Comparison of ENCODE assay signal across 9 mouse cellular contexts in genomic region chr2:153442720-153443119, GRCm38 (mm10). TPM values are rescaled to one million over a fixed set of nuclear protein-coding genes. Genes with fewer than 3 reads are reported as not detected.
A peak's percentile ranks its signal among the peaks of the same experiment; 100 is the strongest.
DNase-seq lines count a peak whose midpoint lies in the region; ATAC-seq and TF ChIP-seq lines count a peak whose summit lies in the region.
"Had no signal": no experiment of that assay in that cellular context is flagged by ENCODE, and none has a peak within 500 bp of the region (broad histone marks: within the 10 kb centered on the region; RNA-seq: fewer than 3 reads in every experiment).

No protein-coding gene starts in this region.

- H3K27me3 ChIP-seq in kidney, embryonic 16.5 days (ENCODE audit: insufficient read depth, low read length): no peaks in the 10 kb centered on the region
- no peaks in the 10 kb centered on the region for H3K27me3 ChIP-seq in kidney, adult 2 months (replicated peaks; ENCODE audit: control insufficient read depth, insufficient read depth, low read length)
- no peaks in the 10 kb centered on the region for H3K27me3 ChIP-seq in embryonic facial prominence, embryonic 12.5 days
- H3K27me3 ChIP-seq in intestine, embryonic 16.5 days (replicated peaks; ENCODE audit: control insufficient read depth, insufficient read depth, low read length): no peaks in the 10 kb centered on the region
- H3K27me3 ChIP-seq in neural tube, embryonic 12.5 days (replicated peaks): no peaks in the 10 kb centered on the region

- peak overlapping the region; percentile 92 for H3K9ac ChIP-seq in kidney, embryonic 16.5 days (replicated peaks; ENCODE audit: low read length)
- peak overlapping the region; percentile 90 for H3K9ac ChIP-seq in embryonic facial prominence, embryonic 12.5 days
- peak overlapping the region; percentile 97 for H3K9ac ChIP-seq in intestine, embryonic 16.5 days (ENCODE audit: low read depth, low read length)
- peak overlapping the region; percentile 97 for H3K9ac ChIP-seq in neural tube, embryonic 12.5 days

- peak overlapping the region; percentile 94 for H3K4me3 ChIP-seq in kidney, embryonic 16.5 days (ENCODE audit: low read length)
- H3K4me3 ChIP-seq in kidney, adult 2 months (ENCODE audit: insufficient read depth, low read depth, low read length): no peak overlapping the region; the same call in 1 of the 2 replicates
- peak overlapping the region; percentile 94 for H3K4me3 ChIP-seq in embryonic facial prominence, embryonic 12.5 days
- H3K4me3 ChIP-seq in intestine, embryonic 16.5 days (ENCODE audit: low read length): peak overlapping the region; percentile 99
- peak overlapping the region; percentile 94 for H3K4me3 ChIP-seq in neural tube, embryonic 12.5 days

- H3K4me1 ChIP-seq in kidney, embryonic 16.5 days (ENCODE audit: insufficient read depth, low read length): peaks cover 60% of the 10 kb centered on the region
- H3K4me1 ChIP-seq in kidney, adult 2 months (ENCODE audit: control insufficient read depth, insufficient read depth, low read length): peaks cover 19% of the 10 kb centered on the region
- peaks cover 53% of the 10 kb centered on the region for H3K4me1 ChIP-seq in embryonic facial prominence, embryonic 12.5 days
- peaks cover 58% of the 10 kb centered on the region for H3K4me1 ChIP-seq in intestine, embryonic 16.5 days (ENCODE audit: control insufficient read depth, insufficient read depth, low read length)
- peaks cover 43% of the 10 kb centered on the region for H3K4me1 ChIP-seq in neural tube, embryonic 12.5 days

- no peak for TF ChIP-seq POLR2A in kidney, adult 2 months (IDR thresholded peaks at IDR 0.05; ENCODE audit: low read depth, low read length)

- peak overlapping the region; percentile 99 for H3K4me2 ChIP-seq in kidney, embryonic 16.5 days (replicated peaks; ENCODE audit: low read depth, low read length)
- H3K4me2 ChIP-seq in embryonic facial prominence, embryonic 12.5 days (replicated peaks): peak overlapping the region; percentile 85
- H3K4me2 ChIP-seq in intestine, embryonic 16.5 days (ENCODE audit: low read depth, low read length): peak overlapping the region; percentile 98
- peak overlapping the region; percentile 98 for H3K4me2 ChIP-seq in neural tube, embryonic 12.5 days (replicated peaks)

- WGBS in kidney, embryonic 16.5 days: 9% methylated on average over 5 of the region's 5 CpGs
- 42% methylated on average over 5 of the region's 5 CpGs for WGBS in kidney, adult 2 months
- WGBS in embryonic facial prominence, embryonic 12.5 days: 4% methylated on average over 5 of the region's 5 CpGs
- WGBS in intestine, embryonic 16.5 days: 13% methylated on average over 5 of the region's 5 CpGs
- 3% methylated on average over 5 of the region's 5 CpGs for WGBS in neural tube, embryonic 12.5 days

- no peaks in the 10 kb centered on the region for H3K9me3 ChIP-seq in kidney, embryonic 16.5 days (ENCODE audit: low read length)
- no peaks in the 10 kb centered on the region for H3K9me3 ChIP-seq in embryonic facial prominence, embryonic 12.5 days
- H3K9me3 ChIP-seq in intestine, embryonic 16.5 days (ENCODE audit: control insufficient read depth, low read length): no peaks in the 10 kb centered on the region
- H3K9me3 ChIP-seq in neural tube, embryonic 12.5 days: no peaks in the 10 kb centered on the region

- H3K36me3 ChIP-seq in kidney, embryonic 16.5 days (ENCODE audit: insufficient read depth, low read length): no peaks in the 10 kb centered on the region
- H3K36me3 ChIP-seq in kidney, adult 2 months (ENCODE audit: control insufficient read depth, insufficient read depth, low read length): no peaks in the 10 kb centered on the region
- H3K36me3 ChIP-seq in embryonic facial prominence, embryonic 12.5 days: no peaks in the 10 kb centered on the region
- H3K36me3 ChIP-seq in intestine, embryonic 16.5 days (ENCODE audit: control insufficient read depth, insufficient read depth, low read length): no peaks in the 10 kb centered on the region
- no peaks in the 10 kb centered on the region for H3K36me3 ChIP-seq in neural tube, embryonic 12.5 days

- TF ChIP-seq CTCF in kidney, adult 2 months (conservative IDR thresholded peaks at IDR 0.05; ENCODE audit: insufficient read depth, insufficient read length, low read depth, low read length): no peak

- DNase-seq in kidney, adult 2 months: no peak
- no peak for DNase-seq in cerebellum, adult 11-12 months
- DNase-seq in frontal cortex, postnatal 25 days (ENCODE audit: low spot score in 2 of 2): no peak
- no peak for DNase-seq in thymus, postnatal 10 days (ENCODE audit: low spot score in 2 of 2)
- DNase-seq: kidney, adult 11 months had no signal

- ATAC-seq in kidney, embryonic 16.5 days (ENCODE audit: low FRiP score, low TSS enrichment): no peak
- ATAC-seq in embryonic facial prominence, embryonic 12.5 days (ENCODE audit: insufficient number of reproducible peaks, insufficient read depth, low FRiP score, low TSS enrichment): no peak
- ATAC-seq in intestine, embryonic 16.5 days: no peak
- no peak for ATAC-seq in neural tube, embryonic 12.5 days (ENCODE audit: low FRiP score, low read depth)

- peak overlapping the region; percentile 90 for H3K27ac ChIP-seq in kidney, embryonic 16.5 days (ENCODE audit: low read length)
- H3K27ac ChIP-seq in kidney, adult 2 months (ENCODE audit: insufficient read depth, low read depth, low read length): no peak overlapping the region
- H3K27ac ChIP-seq in embryonic facial prominence, embryonic 12.5 days: peak overlapping the region; percentile 97
- peak overlapping the region; percentile 100 for H3K27ac ChIP-seq in intestine, embryonic 16.5 days (ENCODE audit: low read length)
- H3K27ac ChIP-seq in neural tube, embryonic 12.5 days: peak overlapping the region; percentile 96

RNA-seq across cellular contexts. Expression of gene 4930404H24Rik, which starts 49.9 kb away (rescaled TPM):
- polyA plus RNA-seq in kidney, embryonic 16.5 days (2015; fragmentation: Nextera tagmentation; extraction: Ambion mirVana): not detected in 2 replicates
- polyA plus RNA-seq in kidney, adult 2 months (2012; rRNA removed): not detected in 2 replicates
- not detected in 2 replicates for polyA plus RNA-seq in embryonic facial prominence, embryonic 12.5 days (2016; fragmentation: Nextera tagmentation; extraction: Ambion mirVana)
- not detected in 2 replicates for polyA plus RNA-seq in intestine, embryonic 16.5 days (2015; fragmentation: Nextera tagmentation; extraction: Ambion mirVana)
- not detected in 2 replicates for polyA plus RNA-seq in neural tube, embryonic 12.5 days (2016; fragmentation: Nextera tagmentation; extraction: Ambion mirVana)
